Mouse (Mus musculus): ENCODE measurements at regions not wholly inside any gene's neighbourhood (a gene's known extent, or its start where the extent isn't known, plus 50 kb on each side); places are given as distances from the start of the nearest gene placed in this dataset.
A peak's percentile ranks its signal among the peaks of the same experiment; 100 is the strongest.

DNA sequence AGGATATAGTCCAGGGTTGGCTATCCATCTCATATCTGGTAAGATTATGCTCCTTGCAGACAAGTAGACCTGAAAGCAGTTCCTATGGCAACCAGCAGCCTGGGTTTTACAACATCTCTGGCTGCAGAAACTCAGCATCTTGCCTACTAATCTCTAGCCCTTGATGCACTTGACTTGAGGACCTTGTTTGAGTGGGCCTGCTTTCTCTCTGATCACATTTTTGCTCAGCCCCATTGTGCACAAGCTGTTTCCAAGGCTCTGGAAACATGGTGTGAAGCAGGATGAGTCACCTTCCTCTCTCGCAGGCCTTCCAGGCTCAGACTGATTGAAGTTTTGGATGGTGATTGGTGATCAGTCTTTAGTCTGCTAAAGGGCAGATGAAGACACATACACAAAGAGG lies 224.4 kb upstream of the Eef2kmt start:
- no peak for ATAC-seq (ENCODE audit: insufficient number of reproducible peaks, low FRiP score, low TSS enrichment)

GRCm38 (mm10) chr16:5478970-5479369 lies 223.2 kb upstream of the Eef2kmt start:
- ATAC-seq (ENCODE audit: insufficient number of reproducible peaks, low FRiP score, low TSS enrichment): no peak

- ATAC-seq (ENCODE audit: insufficient number of reproducible peaks, low FRiP score, low TSS enrichment): no peak
Measured at GRCm38 (mm10) chr16:5471321-5471720, 215.5 kb upstream of the Eef2kmt start.

DNA sequence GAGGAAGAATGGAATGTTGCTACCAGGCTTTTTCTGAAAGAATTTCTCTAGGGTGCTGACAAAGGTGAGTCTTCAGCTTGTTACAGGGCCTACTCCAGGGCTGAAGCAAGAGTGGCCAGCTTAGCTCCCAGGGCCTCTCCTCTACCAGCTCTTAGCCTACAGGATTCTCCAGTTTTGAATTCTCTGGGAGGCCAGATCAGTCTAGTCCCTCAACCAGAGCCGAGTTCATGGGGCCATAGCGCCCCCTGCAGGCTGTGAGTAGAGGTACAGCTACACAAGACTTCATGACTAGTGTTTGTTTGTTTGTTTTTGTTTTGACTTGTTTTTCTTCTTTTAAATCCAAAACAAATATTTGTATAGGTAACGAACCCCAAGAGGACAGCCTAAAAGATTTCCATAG lies 211.8 kb upstream of the Eef2kmt start:
- ATAC-seq (ENCODE audit: insufficient number of reproducible peaks, low FRiP score, low TSS enrichment): no peak

- no peak for ATAC-seq (ENCODE audit: insufficient number of reproducible peaks, low FRiP score, low TSS enrichment)
Measured at GRCm38 (mm10) chr16:5466760-5467159, 211.0 kb upstream of the Eef2kmt start.

GRCm38 (mm10) chr16:5455352-5455965 lies 199.7 kb upstream of the Eef2kmt start:
- ATAC-seq (ENCODE audit: insufficient number of reproducible peaks, low FRiP score, low TSS enrichment): no peak

- no peak for ATAC-seq (ENCODE audit: insufficient number of reproducible peaks, low FRiP score, low TSS enrichment)
Measured at GRCm38 (mm10) chr16:5454243-5454642, 198.5 kb upstream of the Eef2kmt start.

DNA sequence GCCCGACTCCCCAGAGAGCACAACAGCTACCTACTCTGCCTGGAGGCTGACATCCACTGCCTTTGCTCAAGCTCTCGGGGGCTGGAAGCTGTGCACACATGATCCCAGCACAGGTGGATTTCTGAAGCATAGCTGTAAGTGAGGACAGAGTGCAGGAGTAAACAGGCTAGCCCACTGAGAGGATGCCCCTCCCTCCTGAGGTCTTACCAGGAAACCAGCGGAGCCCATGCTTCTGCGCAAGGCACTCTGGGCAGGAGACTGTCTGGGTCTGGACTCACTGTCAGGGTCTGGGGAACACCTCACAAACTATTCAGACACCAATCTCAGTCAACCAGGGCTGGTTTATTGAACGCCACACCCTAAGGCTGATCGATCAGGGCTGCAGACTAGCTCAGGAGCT lies 197.2 kb upstream of the Eef2kmt start:
- no peak for ATAC-seq (ENCODE audit: insufficient number of reproducible peaks, low FRiP score, low TSS enrichment)

- no peak for ATAC-seq (ENCODE audit: insufficient number of reproducible peaks, low FRiP score, low TSS enrichment)
Measured at GRCm38 (mm10) chr16:5445776-5446175, 190.0 kb upstream of the Eef2kmt start.

- no peak for ATAC-seq (ENCODE audit: insufficient number of reproducible peaks, low FRiP score, low TSS enrichment)
Measured at GRCm38 (mm10) chr16:5444785-5445184, 189.0 kb upstream of the Eef2kmt start.

GRCm38 (mm10) chr16:5439717-5440116 lies 183.9 kb upstream of the Eef2kmt start:
- no peak for ATAC-seq (ENCODE audit: insufficient number of reproducible peaks, low FRiP score, low TSS enrichment)

GRCm38 (mm10) chr16:5438405-5438804 lies 182.6 kb upstream of the Eef2kmt start:
- no peak for ATAC-seq (ENCODE audit: insufficient number of reproducible peaks, low FRiP score, low TSS enrichment)

GRCm38 (mm10) chr16:5431689-5432088 lies 175.9 kb upstream of the Eef2kmt start:
- ATAC-seq (ENCODE audit: insufficient number of reproducible peaks, low FRiP score, low TSS enrichment): no peak

GRCm38 (mm10) chr16:5431111-5431510 lies 175.3 kb upstream of the Eef2kmt start:
- ATAC-seq (ENCODE audit: insufficient number of reproducible peaks, low FRiP score, low TSS enrichment): peak; percentile 93

DNA sequence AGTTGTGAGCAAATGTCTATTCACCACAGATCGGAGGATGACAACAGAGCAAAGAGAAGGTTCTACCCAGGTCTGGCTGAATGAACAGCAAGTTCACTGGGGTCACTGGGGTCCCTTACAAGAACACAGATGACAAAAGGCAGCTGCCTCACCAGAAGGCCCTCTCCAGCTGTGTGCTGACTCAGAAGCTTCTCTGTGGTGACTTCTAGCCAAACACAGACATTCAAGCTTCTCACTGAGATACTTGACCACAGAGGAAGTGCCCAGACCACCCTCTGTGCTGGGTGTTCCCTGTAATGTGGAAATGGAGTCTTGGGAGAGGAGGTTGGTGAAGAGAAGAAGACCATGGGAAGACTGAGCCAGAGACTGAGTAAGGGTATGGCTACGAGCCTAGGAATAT lies 173.7 kb upstream of the Eef2kmt start:
- ATAC-seq (ENCODE audit: insufficient number of reproducible peaks, low FRiP score, low TSS enrichment): no peak

- no peak for ATAC-seq (ENCODE audit: insufficient number of reproducible peaks, low FRiP score, low TSS enrichment)
Measured at GRCm38 (mm10) chr16:5425908-5426307, 170.1 kb upstream of the Eef2kmt start.

DNA sequence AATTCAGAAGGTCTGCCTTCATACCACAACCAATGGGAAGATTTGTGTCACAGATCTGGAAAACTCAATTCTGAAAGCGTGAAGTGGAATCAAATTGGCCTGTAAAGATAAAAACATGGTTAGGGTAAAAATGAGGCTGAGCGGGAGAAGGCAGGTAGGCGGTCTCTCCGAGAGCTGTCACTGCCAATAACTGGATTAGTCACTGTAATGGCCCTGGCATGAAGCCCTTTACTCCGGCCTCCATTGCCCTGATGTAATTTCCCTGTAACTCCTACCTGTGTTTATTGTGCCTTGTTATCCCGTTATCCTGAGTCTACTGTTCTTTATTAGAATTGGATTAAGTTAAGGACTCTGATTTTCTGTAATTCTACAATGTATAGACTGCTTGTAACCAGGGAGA lies 166.3 kb upstream of the Eef2kmt start:
- ATAC-seq (ENCODE audit: insufficient number of reproducible peaks, low FRiP score, low TSS enrichment): no peak

DNA sequence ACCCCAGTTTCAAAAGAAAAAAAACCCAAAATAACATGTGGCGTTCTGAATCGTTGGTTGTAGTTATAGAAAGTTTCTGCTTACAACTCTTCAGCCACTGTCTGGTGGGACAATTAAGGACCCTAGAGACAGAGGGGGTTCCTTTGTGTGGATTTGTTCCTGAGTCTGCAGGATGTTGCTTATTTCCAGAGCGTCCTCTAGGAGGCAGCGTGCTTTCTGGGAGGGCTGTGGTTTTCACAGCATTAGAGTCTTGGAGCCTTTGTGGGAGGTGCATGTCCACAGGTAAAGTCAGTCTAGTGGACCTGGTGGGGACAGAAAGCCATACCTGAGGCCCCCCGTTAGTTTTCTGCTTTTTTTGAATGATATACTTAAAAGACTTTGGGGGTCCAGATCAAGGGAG lies 165.8 kb upstream of the Eef2kmt start:
- ATAC-seq (ENCODE audit: insufficient number of reproducible peaks, low FRiP score, low TSS enrichment): no peak

GRCm38 (mm10) chr16:5419467-5419866 lies 163.7 kb upstream of the Eef2kmt start:
- no peak for ATAC-seq (ENCODE audit: insufficient number of reproducible peaks, low FRiP score, low TSS enrichment)

GRCm38 (mm10) chr16:5418462-5419197 lies 162.8 kb upstream of the Eef2kmt start:
- no peak for ATAC-seq (ENCODE audit: insufficient number of reproducible peaks, low FRiP score, low TSS enrichment)

DNA sequence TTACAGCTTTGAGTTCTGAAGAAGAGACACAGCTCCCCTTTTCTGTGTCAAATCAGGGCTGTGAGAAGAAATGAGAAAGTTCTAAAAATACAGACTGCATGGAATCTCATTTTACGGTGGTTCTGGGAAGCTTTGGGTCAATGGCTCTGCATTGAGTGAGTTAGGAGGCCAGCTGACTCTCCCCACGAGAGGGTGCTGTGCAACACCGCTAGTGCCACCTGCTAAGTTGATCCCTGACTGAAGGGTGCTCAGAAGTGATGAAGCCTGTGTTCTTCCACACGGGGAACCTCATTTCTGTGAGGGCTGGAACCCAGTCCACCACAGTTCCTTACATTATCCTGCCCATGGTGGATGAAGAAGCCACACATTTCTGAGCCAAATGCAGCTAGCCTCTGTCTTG lies 159.5 kb upstream of the Eef2kmt start:
- no peak for ATAC-seq (ENCODE audit: insufficient number of reproducible peaks, low FRiP score, low TSS enrichment)

DNA sequence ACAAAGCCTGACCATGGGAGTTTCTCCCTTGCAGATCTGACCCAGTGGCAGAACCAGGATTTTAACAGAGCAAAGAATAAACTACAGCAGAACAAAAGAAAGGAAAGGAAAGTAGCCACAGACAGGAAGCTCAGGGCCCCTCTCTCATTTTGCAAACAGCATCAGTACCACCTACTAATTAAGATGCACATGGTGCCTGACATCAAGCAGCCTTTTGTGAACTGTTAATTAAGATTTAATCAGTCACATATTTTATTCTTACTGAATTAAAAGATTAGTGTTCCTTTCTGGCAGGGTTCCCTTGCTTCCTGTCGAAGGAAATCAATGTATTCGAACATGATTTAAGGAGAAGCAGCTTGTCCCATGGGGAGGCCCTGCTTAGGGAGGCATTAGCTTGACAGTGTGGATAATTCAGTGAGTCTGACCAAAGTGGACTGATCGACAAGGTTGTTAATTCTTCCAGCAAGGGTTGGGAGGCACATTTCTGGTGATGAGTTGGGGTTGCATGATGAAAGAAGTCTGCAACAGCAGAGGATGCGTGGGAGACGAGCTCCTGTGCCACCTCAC lies 156.1 kb upstream of the Eef2kmt start:
- ATAC-seq (ENCODE audit: insufficient number of reproducible peaks, low FRiP score, low TSS enrichment): no peak

Data from cerebellum, adult (tissue).